Mouse (Mus musculus) c-Kit-positive CD71-negative TER-119-negative erythroid progenitor cells, embryonic 14.5 days (primary cell): ENCODE results near the gene Ostf1.
"Not testable (repeated sequence)": the region's sequence is repeated elsewhere in the genome, so short reads cannot be mapped to it uniquely, and the experiment has no call there.

Experiments used
- DNase-seq: peaks from one replicate; pipeline ENCODE4 v3.0.0-alpha.2; 2013; ENCODE audit warnings: low read depth

Gene Ostf1

GRCm38 (mm10) chr19:18598265-18598926, 33.2 kb downstream of the Ostf1 start:
- no peak for DNase-seq

- DNase-seq = no peak
Measured at GRCm38 (mm10) chr19:18597772-18598171, 33.9 kb downstream of the Ostf1 start.

DNA sequence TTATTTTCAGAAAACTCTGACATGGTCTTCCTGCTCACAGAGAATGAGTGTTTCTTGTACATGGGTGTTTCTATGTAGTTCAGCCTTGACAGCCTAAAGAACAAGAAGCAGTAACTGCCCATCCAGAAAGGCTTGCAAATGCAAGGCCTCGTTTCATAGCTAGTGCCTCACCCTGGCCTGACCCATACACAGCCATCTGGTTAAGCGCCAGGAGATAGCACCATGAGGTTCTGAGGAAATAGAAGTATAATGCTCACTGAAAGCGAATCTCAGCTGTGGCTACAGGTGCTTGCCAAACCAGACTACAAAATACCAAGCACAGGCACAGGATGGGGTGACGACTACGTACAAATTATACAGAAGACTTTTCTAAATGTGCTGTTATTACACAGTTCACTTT, 34.7 kb downstream of the Ostf1 start:
- DNase-seq = no peak

DNA sequence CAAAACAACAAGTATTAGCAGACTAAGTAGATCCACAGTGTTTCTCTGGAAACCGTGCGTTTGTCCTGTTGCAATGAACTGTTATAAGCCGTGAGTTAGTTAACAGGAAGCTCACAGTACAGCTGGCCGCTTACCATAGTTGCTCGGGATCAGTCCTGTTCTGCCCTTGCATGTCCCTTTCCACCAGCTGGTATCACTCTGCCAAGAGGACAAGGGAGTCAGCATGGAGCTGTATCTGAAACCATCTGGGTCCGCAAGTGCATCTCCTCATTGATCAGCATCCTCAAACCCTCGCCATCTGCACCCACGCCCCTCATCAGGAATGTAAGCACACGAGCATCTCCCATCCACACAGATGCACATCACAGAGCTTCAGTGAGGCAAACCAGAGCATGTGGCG, 37.9 kb downstream of the Ostf1 start:
- DNase-seq = no peak

DNA sequence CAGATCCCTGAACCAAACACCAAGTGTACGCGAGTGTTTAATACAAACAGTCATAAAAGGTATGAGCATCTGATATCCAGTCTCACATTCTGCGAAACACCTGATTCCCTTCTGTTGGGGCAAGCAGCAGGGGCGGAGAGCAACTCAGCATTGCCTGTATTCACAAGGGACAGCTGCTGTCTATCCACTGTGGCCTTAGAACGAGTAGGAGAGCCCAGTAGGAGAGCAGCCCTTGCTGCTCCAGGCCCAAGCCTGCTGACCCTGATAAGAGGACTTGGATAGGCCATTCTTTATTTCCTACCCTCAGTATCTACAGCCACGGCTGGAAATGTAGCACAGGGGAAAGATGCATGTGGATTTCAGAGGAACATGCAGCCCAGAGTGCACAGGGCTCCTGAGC, 38.7 kb downstream of the Ostf1 start:
- DNase-seq = no peak

DNA sequence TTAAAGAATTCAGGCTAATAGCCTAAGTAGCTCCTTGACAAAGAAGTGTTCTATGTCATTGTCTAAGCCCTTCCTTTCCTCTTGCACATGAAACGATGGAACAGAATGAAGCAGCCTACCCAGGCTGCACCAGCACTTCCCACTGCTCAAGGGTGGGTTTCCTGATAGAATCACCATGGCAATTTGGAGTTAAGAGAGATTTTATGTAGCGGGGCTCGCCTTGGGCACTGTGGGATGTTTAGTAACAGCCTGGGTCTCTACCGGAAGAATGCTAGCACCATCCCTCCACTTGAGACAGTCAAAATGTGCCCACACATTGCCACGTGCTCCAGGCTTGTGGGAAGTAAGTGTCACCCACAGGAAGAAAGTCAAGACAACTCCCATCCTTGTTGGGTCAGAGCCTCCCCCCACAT, 40.7 kb downstream of the Ostf1 start:
- peak; percentile 16 for DNase-seq

DNA sequence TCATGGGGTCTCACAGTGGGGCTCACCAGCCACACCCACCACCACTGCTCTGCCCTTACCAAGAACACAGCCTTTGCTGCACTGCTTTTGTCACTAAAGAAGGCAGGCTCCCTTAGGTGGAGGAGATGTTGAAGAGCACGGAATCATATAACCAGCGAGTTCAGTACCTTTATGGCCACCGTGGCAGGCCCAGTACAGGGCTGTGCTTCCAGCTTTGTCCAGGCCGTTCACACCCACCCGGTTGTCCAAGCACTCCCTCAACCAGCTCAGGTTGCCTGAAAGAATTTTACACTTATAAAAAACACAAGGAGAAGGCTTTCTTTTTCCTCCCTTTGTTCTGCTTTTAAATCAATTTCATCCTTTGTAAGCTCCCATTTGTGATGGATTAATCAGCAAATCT, 41.4 kb downstream of the Ostf1 start:
- no peak for DNase-seq

- DNase-seq = no peak
Measured at GRCm38 (mm10) chr19:18589276-18589675, 42.3 kb downstream of the Ostf1 start.

GRCm38 (mm10) chr19:18588801-18589200, 42.8 kb downstream of the Ostf1 start:
- not testable (repeated sequence) for DNase-seq

DNA sequence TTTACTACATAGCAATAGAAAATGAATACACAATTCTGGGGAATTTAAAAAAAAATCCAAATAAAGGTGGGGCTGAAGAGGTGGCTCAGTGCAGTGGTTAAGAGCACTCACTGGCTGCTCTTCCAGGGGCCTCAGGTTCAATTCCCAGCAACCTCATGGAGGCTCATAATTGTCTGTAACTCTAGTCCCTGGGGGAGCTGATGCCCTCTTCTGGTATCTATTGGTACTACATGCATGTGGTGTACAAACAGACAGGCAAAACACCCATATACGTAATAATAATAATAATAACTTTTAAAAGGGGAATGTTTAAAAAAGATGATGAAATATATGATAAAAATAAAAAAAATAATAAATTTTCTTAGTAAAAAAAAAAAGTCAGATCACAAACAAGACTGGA, 43.4 kb downstream of the Ostf1 start:
- peak; percentile 12 for DNase-seq

DNA sequence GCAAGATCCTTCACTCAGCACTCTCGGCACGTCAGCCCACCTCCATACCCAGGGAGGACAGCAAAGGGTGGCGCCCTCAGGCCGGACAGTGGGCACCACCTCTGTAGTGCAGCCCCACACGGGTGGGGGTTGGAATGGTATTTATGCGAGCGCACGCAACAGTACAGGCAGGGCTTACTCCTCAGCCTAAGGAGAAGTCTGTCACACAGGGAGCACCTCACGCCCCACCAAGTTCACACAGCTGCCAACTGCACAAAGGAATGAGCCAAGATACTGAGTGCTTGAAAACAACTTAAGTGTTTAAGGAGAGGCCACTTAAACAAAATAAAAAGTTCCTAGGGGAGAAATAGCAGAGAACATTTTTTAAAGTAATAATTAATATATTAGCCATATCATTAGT, 44.5 kb downstream of the Ostf1 start:
- no peak for DNase-seq

DNA sequence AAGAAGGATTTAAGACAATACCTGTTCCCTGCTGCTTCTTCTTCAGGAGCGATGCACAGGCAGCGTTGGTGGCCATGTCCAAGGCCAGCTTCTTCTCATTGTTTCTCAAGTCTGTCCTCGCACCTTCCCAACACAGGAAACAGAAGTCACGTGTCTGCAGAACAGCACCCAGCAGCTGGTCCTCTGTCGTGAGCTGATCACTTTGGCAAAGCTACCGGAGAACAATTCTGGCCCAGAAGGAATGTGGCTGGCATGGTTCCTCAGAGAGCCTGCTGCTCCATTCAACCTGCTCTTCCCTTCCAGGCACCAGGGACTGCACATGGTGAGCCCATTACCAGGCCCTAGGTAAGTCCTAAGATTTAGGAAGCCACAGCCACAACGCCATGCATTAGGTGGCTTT, 47.0 kb downstream of the Ostf1 start:
- no peak for DNase-seq

- no peak for DNase-seq
Measured at GRCm38 (mm10) chr19:18583706-18584105, 47.9 kb downstream of the Ostf1 start.

GRCm38 (mm10) chr19:18582887-18583286, 48.7 kb downstream of the Ostf1 start:
- DNase-seq = no peak

DNA sequence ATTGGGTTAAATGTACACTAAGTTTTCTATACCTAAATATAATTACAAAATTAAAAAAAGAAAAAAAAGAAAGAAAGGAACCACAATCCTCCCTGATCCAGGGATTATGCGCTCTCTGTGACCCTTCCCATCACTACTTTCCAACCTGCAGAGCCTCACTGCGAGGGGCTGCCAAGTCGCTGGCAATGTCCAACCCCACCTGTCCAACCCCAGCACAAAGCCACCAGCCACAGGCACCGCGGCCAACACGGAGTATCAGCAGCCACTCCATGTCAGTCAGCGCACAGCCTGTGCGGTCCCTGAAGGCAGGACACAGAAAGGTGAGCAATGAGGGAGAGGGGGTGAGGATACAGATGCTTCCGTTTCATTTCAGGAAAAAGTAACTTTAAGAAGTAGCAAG, 49.4 kb downstream of the Ostf1 start:
- DNase-seq = no peak

DNA sequence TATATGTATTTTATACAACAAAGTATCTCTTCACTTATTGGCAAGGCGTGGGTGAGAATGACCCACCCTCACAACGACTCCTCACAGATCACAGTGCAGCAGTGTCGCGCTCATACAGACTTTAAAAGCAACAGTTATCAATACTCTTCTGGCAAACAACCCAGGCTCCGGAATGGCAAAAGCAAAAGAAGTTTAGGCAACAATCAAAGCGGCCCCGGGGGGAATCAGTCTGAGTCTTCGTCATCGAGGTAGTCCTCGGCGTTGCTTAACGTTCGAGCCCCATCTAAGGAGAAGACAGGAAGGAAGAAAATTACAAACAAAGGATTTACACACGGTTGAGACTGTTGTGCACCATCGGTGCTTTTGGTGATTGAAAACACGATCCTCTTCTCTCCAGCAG, 50.6 kb downstream of the Ostf1 start:
- DNase-seq = no peak

- DNase-seq = no peak
Measured at GRCm38 (mm10) chr19:18579012-18579358, 52.6 kb downstream of the Ostf1 start.

DNA sequence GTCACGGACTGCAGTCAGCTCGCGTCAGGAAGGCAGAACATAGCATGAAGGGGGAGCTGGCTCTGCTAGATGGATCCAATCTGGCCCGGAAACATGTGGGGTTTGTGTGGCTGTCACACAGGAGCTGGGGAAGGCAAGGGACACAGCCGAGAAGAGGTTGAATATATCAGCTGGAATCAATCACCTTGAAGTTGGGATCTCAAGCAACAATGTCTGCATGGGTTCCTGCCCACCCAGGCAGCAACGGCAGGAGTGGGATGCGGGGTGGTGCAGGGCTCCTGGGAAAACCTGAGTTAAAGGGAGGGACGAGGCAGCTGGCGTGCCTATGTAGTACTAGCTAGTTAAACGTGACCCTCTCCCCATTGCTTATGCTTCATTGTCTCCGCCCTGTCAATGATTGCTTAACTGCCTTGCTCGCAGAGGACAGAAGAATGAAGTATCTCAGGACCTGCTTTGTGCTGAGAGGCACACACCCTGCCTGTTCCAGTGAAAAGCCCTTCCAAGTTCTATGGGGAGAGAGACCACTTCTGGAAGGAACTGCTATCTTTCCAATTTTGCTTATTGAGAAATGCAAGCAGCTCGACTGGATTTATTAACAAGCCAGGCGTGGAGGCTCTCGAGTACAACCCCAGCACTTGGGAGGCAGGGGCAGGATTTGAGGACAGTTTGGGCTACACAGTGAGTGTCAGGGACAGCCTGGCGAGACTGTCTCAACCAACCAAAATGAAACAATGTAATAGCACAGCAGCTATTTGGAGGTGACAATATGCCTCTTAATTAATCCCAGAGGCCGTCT, 53.2 kb downstream of the Ostf1 start:
- DNase-seq = no peak

DNA sequence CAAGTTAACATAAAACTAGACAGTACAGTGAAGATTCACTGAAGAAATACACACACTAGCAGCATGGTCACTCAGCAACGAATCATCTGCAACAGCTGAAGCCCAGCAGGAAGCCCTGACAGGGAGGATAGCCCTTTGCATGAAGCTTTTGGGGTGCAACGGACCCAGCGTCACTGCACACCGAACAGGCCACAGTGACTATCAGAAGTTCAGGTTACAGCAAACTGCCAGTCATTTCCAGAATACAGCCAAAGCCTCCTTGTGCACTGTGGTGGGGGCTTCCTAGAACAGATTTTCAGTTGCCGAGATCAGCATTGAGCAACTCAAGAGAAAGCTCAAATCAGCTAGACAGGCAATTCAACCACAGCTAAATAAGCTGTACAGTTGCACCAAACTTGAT, 54.3 kb downstream of the Ostf1 start:
- no peak for DNase-seq

DNA sequence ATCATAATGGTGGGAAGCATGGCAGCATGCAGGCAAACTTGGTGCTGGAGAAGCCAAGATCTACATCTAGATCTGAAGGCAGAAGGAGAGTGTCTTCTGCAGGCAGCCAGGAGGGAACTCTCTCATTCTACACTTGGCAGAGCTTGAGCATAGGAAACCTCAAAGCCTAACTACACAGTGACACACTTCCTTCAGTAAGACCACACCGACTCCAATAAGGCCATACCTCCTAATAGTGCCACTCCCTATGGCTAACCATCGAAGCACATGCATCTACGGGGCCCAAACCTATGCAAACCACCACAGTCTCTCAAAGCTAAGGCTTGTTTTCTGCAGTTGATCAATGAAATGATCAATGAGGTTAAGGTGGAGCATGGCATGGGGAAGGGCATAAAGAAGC, 55.7 kb downstream of the Ostf1 start:
- DNase-seq = no peak

DNA sequence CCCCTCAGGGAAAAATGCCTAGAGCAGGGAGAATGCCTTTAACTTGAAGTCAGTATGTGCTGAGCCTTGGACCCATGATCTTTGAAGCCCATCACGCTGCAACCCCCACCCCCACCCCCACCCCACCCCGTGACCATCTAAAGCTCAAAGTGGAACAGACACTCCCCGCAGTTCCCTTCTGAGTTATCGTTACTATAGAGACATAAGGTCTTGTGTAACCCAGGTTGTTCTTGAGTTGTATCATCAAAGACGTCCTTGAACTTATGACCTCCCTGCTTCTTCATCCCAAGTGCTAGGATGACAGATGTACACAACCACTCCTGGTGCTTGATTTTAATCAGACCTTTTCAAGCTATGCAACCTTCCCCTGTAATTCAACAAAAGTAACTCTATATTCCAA, 57.7 kb downstream of the Ostf1 start:
- no peak for DNase-seq

GRCm38 (mm10) chr19:18573443-18573842, 58.2 kb downstream of the Ostf1 start:
- DNase-seq = no peak

DNA sequence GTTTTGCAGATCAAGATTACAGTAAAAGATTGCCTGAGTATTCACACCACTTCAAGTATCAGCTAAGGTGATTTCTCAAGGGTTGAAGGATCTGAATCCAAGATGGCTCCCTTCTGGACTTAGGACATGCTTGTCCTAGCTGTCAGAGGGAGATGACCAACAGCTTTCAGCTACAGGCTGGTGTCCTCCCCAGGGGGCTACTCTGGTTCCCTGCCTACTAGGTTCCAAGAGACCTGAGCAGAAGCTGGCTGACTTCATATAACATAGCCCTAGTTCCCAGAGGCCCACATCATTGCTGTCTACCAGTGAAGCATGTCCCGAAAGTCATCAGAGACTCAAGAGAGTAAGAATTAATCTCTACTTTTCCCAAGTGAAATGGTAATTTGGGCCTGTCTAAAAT, 62.1 kb downstream of the Ostf1 start:
- DNase-seq = no peak

DNA sequence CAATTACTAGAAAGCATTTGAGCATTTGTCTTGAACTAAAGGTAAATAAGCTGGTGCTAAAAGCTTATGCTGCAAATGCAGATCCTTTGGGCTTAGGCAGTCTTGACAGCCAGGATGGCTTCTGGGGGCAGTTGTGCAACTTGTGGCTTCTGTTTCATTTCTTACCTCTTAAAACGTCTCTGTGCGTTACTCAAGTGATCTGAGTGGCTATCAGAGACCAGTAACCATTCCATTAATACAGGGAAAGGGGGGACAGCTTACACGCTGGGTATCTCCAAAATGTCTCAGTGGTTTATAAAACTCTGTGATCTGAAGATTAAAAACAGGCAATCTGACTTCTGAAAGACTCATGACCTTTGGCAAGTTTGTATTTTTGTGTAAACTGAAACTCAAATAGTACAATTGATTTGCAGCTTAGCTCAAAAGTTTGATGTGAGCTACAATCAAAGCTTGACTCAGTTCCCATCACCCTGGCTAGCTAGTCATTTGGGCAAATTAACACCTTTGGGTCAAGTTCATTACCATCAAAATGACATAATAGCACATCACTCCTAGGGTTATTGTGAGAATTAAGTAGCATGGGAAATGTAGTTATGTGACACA, 62.7 kb downstream of the Ostf1 start:
- DNase-seq = no peak
